Mouse (Mus musculus): ENCODE data around the gene Tespa1.

DNA sequence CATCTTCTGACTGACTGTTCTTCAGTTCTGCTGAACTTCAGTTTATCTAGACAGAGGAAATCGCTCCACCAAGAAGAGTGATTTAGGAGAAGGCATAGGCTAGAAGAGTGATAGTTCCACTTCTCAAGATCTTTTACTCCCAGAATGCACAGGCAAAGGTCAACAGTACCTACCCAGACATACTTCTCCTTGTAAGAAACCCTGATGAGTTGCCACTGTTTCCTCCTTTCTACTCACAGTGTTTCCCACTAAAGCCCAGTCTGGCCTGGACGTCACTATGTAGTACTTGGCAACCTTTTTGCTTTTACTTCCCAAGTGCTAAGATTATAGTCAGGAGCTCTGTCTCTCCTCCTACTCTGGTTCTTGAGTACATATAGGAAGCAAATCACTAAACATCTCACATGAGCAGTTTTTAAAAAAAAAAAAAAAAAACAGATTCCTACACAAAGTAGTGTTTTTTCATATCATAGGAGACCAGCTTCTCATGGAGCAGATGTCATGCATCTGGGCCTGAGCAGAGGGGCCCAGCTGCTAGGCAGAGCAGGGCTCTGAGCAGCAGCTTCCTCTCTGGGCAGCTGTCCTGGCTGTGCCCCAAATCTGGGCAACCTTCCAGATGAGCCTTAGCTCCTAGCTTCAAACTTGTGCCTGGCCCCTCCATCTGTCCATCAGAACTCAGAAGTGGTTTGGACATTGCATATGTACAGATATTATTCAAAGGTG, 8.4 kb upstream of the Tespa1 start:
- TF ChIP-seq CTCF (IDR thresholded peaks at IDR 0.05; ENCODE audit: insufficient read depth, low read length), result no peak
- no peak for TF ChIP-seq POLR2A (IDR thresholded peaks at IDR 0.05; ENCODE audit: borderline replicate concordance, extremely low read depth, low read depth, low read length)

All from lung, adult 2 months (tissue).